Mouse (Mus musculus): ENCODE measurements around the gene Olfr645.

DNA sequence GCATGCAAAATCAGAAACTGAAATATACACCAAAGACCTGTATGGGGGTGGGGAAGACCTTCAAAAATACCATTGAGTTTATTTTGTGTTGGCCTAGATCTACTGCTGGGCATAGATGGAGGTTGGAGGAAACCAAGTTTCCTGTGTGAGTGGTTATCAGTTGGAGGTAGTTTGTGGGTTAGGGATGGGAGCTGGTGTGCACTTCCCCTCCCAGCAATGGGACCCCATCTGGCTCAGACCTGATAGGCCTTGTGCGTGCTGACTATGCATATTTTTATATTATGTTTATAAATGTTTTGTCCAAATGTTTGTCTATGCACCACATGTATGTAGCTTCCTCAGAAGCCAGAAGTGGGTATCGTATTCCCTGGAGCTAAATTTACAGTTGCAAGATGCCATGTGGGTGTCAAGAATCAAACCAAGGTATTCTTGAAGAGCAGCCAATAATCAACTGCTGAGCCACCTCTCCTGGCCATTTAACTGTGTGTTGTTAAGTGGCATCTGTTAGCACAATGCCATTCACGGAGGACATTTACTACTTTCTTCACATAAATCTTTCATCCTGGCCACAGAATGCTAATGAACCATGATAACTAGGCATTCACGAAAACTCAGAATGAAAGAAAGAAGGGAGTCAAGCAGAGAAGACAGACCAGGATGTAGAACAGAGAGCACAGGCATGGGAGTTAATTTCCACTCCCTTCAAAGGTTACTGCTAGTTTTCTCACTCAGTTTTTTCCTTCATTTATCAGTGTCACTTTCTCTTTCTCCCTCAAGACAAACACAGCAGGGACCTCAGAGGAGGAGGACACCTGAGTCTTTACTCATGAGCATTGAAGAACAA is 18.9 kb upstream of the Olfr645 start:
- TF ChIP-seq POLR2A (IDR thresholded peaks at IDR 0.05; ENCODE audit: borderline replicate concordance, extremely low read depth, insufficient read depth, insufficient read length, poor library complexity, severe bottlenecking) (no peak), CTCF (IDR thresholded peaks at IDR 0.05; ENCODE audit: borderline replicate concordance, extremely low read depth, insufficient read depth, insufficient read length) (no peak)
